Mouse (Mus musculus) spleen, adult 10 weeks (tissue): Measurements from ENCODE around the gene Tmem81. TPM values are rescaled to one million over a fixed set of nuclear protein-coding genes. Genes with fewer than 3 reads are reported as not detected.

Experiments used
- polyA plus RNA-seq: library from polyadenylated mRNA; stranded (reverse); fragments of 350-450 nt; fragmentation: Illumina TruSeq; extraction: RNeasy Lipid Tissue Mini Kit (QIAGEN cat#74804); gene quantifications from one replicate; pipeline ENCODE4 v1.2.3, GENCODE M21; 2015; ENCODE audit warnings: low replicate concordance; ENCODE audit not compliant: insufficient read depth

The Tmem81 gene
- 15.1 TPM for polyA plus RNA-seq

DNA sequence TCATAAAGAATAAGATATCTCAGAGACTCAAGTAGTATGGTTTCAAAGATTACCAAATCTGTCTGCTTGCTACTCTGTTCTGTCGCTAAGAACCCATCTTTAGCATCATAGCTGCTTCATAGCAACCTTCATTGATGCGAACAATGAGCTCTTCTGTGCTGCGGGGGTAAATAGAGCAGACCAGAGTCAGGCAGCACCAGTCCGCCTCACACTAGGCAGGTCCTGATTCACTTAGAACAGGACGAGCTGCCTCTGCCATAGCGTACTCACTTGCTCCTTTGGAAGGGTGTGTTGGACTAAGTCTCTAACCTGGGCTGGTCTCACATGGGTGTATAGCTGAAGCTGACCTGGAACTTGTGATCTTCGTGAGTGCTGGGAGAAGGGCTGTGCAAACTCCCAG, at the start of gene Tmem81:
Tmem81 (plus strand) TSS at position 173 of the 400 bp plus-strand sequence.

GRCm38 (mm10) chr1:132476928-132477691, 28.9 kb upstream of the Tmem81 start, which contains the start of gene Rbbp5:
Gene Rbbp5 (plus strand): TSS chr1:132477365.

GRCm38 (mm10) chr1:132542762-132543306, 36.8 kb downstream of the Tmem81 start, which contains the start of gene Cntn2:
Gene Cntn2 (minus strand): TSS chr1:132543256.

Other genes starting within 250 kb of the Tmem81 start
- 0.41 TPM for gene Klhdc8a, start 207.6 kb upstream of the Tmem81 start, polyA plus RNA-seq
- gene Nuak2, start 190.1 kb upstream of the Tmem81 start, polyA plus RNA-seq: 24.1 TPM
- gene Tmcc2, start 114.9 kb upstream of the Tmem81 start, polyA plus RNA-seq: 34.4 TPM
- gene Dstyk, start 88.7 kb upstream of the Tmem81 start, polyA plus RNA-seq: 17.7 TPM
- gene Rbbp5, start 28.9 kb upstream of the Tmem81 start, polyA plus RNA-seq: 67.6 TPM
- not detected for gene Cntn2, start 37.0 kb downstream of the Tmem81 start, polyA plus RNA-seq
- gene Nfasc, start 235.6 kb downstream of the Tmem81 start, polyA plus RNA-seq: 6.3 TPM